Mouse (Mus musculus): ENCODE measurements at regions not wholly inside any gene's neighbourhood (a gene's known extent, or its start where the extent isn't known, plus 50 kb on each side); places are given as distances from the start of the nearest gene placed in this dataset.

- intact Hi-C loops (cut with DNase I), result no loop called here
- DNase-seq (ENCODE audit: low spot score in 2 of 2), result no peak
Measured at GRCm38 (mm10) chr13:28801210-28801954, 152.1 kb downstream of the Sox4 start.

GRCm38 (mm10) chr13:28800676-28801075 lies 152.8 kb downstream of the Sox4 start:
- intact Hi-C loops (cut with DNase I), result no loop called here
- no peak for DNase-seq (ENCODE audit: low spot score in 2 of 2)

- intact Hi-C loops (cut with DNase I), result no loop called here
Measured at GRCm38 (mm10) chr13:28799474-28799873, 154.0 kb downstream of the Sox4 start.

GRCm38 (mm10) chr13:28797617-28798475 lies 155.7 kb downstream of the Sox4 start:
- intact Hi-C loops (cut with DNase I), result no loop called here
- no peak for DNase-seq (ENCODE audit: low spot score in 2 of 2)

More at GRCm38 (mm10) chr13:28799474-28799873, 154.0 kb downstream of the Sox4 start:
- DNase-seq (ENCODE audit: low spot score in 2 of 2), result no peak

GRCm38 (mm10) chr13:28795274-28795673 lies 158.2 kb downstream of the Sox4 start:
- intact Hi-C loops (cut with DNase I), result no loop called here
- DNase-seq (ENCODE audit: low spot score in 2 of 2), result peak in 1 of 2 experiments; percentile 22

GRCm38 (mm10) chr13:28794547-28794946 lies 159.0 kb downstream of the Sox4 start:
- no peak for DNase-seq (ENCODE audit: low spot score in 2 of 2)
- intact Hi-C loops (cut with DNase I), result no loop called here

GRCm38 (mm10) chr13:28793166-28793935 lies 160.2 kb downstream of the Sox4 start:
- DNase-seq (ENCODE audit: low spot score in 2 of 2), result peak in 1 of 2 experiments; percentile 13
- intact Hi-C loops (cut with DNase I), result no loop called here

GRCm38 (mm10) chr13:28792461-28793165 lies 160.9 kb downstream of the Sox4 start:
- no peak for DNase-seq (ENCODE audit: low spot score in 2 of 2)
- intact Hi-C loops (cut with DNase I), result no loop called here

- intact Hi-C loops (cut with DNase I), result no loop called here
- DNase-seq (ENCODE audit: low spot score in 2 of 2), result no peak
Measured at GRCm38 (mm10) chr13:28790381-28790780, 163.1 kb downstream of the Sox4 start.

GRCm38 (mm10) chr13:28787331-28787643 lies 166.2 kb downstream of the Sox4 start:
- no peak for DNase-seq (ENCODE audit: low spot score in 2 of 2)
- intact Hi-C loops (cut with DNase I), result no loop called here

- intact Hi-C loops (cut with DNase I), result no loop called here
- DNase-seq (ENCODE audit: low spot score in 2 of 2), result no peak
Measured at GRCm38 (mm10) chr13:28786629-28787330, 166.7 kb downstream of the Sox4 start.

GRCm38 (mm10) chr13:28782497-28783246 lies 170.8 kb downstream of the Sox4 start:
- DNase-seq (ENCODE audit: low spot score in 2 of 2), result no peak
- intact Hi-C loops (cut with DNase I), result no loop called here

GRCm38 (mm10) chr13:28782081-28782480 lies 171.4 kb downstream of the Sox4 start:
- intact Hi-C loops (cut with DNase I), result no loop called here
- DNase-seq (ENCODE audit: low spot score in 2 of 2), result no peak

- intact Hi-C loops (cut with DNase I), result no loop called here
- DNase-seq (ENCODE audit: low spot score in 2 of 2), result no peak
Measured at GRCm38 (mm10) chr13:28781660-28782059, 171.9 kb downstream of the Sox4 start.

GRCm38 (mm10) chr13:28780462-28780861 lies 173.1 kb downstream of the Sox4 start:
- intact Hi-C loops (cut with DNase I), result no loop called here
- no peak for DNase-seq (ENCODE audit: low spot score in 2 of 2)

- intact Hi-C loops (cut with DNase I), result no loop called here
- no peak for DNase-seq (ENCODE audit: low spot score in 2 of 2)
Measured at GRCm38 (mm10) chr13:28775142-28775815, 178.2 kb downstream of the Sox4 start.

- intact Hi-C loops (cut with DNase I), result no loop called here
- no peak for DNase-seq (ENCODE audit: low spot score in 2 of 2)
Measured at GRCm38 (mm10) chr13:28774649-28775048, 178.9 kb downstream of the Sox4 start.

GRCm38 (mm10) chr13:28773466-28773865 lies 180.0 kb downstream of the Sox4 start:
- DNase-seq (ENCODE audit: low spot score in 2 of 2), result no peak
- intact Hi-C loops (cut with DNase I), result no loop called here

Data from left cerebral cortex, postnatal 14 days (tissue).